ENCODE assay signal across 9 mouse cellular contexts in genomic region chr15:85477584-85477983, GRCm38 (mm10). TPM values are rescaled to one million over a fixed set of nuclear protein-coding genes. Genes with fewer than 3 reads are reported as not detected.
DNase-seq lines count a peak whose midpoint lies in the region; ATAC-seq and TF ChIP-seq lines count a peak whose summit lies in the region.
"Had no signal": no experiment of that assay in that cellular context is flagged by ENCODE, and none has a peak within 500 bp of the region (broad histone marks: within the 10 kb centered on the region; RNA-seq: fewer than 3 reads in every experiment).

No protein-coding gene starts in this region.

- H3K27me3 ChIP-seq in forebrain, embryonic 11.5 days (ENCODE audit: control insufficient read depth, insufficient read depth, low read length): no peaks in the 10 kb centered on the region
- no peaks in the 10 kb centered on the region for H3K27me3 ChIP-seq in forebrain, embryonic 16.5 days (replicated peaks; ENCODE audit: control insufficient read depth, insufficient read depth, low read length)
- no peaks in the 10 kb centered on the region for H3K27me3 ChIP-seq in testis, adult 2 months (ENCODE audit: control insufficient read depth, insufficient read depth, low read length)

- peak; percentile 84 for DNase-seq in forebrain, embryonic 11.5 days (ENCODE audit: low spot score)
- no peak for DNase-seq in testis, postnatal 14 days (ENCODE audit: low spot score)
- DNase-seq in embryo, embryonic 10 days (ENCODE audit: low spot score): peak; percentile 45
- peak; percentile 38 to 68 for DNase-seq in kidney, adult 8-10 months
- peak; percentile 61 to 80 for DNase-seq in thymus, postnatal 10 days (ENCODE audit: low spot score in 2 of 2)

- WGBS in forebrain, embryonic 11.5 days: 44% methylated on average over 1 of the region's 1 CpGs
- 17% methylated on average over 1 of the region's 1 CpGs for WGBS in forebrain, embryonic 16.5 days

- no peaks in the 10 kb centered on the region for H3K36me3 ChIP-seq in forebrain, embryonic 11.5 days (ENCODE audit: control insufficient read depth, insufficient read depth, low read length)
- no peaks in the 10 kb centered on the region for H3K36me3 ChIP-seq in forebrain, embryonic 16.5 days (ENCODE audit: control insufficient read depth, insufficient read depth)
- H3K36me3 ChIP-seq in testis, adult 2 months (ENCODE audit: control insufficient read depth, insufficient read depth, low read length): no peaks in the 10 kb centered on the region

- ATAC-seq in forebrain, embryonic 11.5 days (replicated peaks; ENCODE audit: low FRiP score): no peak; the same call in 1 of the 2 replicates
- no peak for ATAC-seq in forebrain, embryonic 16.5 days
- peak; percentile 78 for ATAC-seq in megakaryocyte-erythroid progenitor cell, adult 5-6 weeks (replicated peaks; ENCODE audit: low FRiP score, low TSS enrichment, poor library complexity, severe bottlenecking)

- H3K27ac ChIP-seq in forebrain, embryonic 11.5 days (ENCODE audit: low read depth, low read length): no peak overlapping the region
- no peak overlapping the region for H3K27ac ChIP-seq in forebrain, embryonic 16.5 days (ENCODE audit: low read length)
- H3K27ac ChIP-seq in testis, adult 2 months (ENCODE audit: control insufficient read depth, insufficient read depth, low read depth, low read length): no peak overlapping the region

- no peak overlapping the region for H3K9ac ChIP-seq in forebrain, embryonic 11.5 days (ENCODE audit: low read length)
- H3K9ac ChIP-seq in forebrain, embryonic 16.5 days (replicated peaks; ENCODE audit: low read depth, low read length): no peak overlapping the region

- no peak for TF ChIP-seq POLR2A in testis, adult 2 months (IDR thresholded peaks at IDR 0.05; ENCODE audit: control insufficient read depth, low read depth, low read length)

- H3K4me1 ChIP-seq in forebrain, embryonic 11.5 days (replicated peaks; ENCODE audit: control insufficient read depth, insufficient read depth, low read length): peaks cover 7% of the 10 kb centered on the region
- H3K4me1 ChIP-seq in forebrain, embryonic 16.5 days (replicated peaks; ENCODE audit: control insufficient read depth, insufficient read depth, low read length): peaks cover 21% of the 10 kb centered on the region
- H3K4me1 ChIP-seq in testis, adult 2 months (ENCODE audit: control insufficient read depth, insufficient read depth, low read length): no peaks in the 10 kb centered on the region

- no peak overlapping the region for H3K4me2 ChIP-seq in forebrain, embryonic 11.5 days (ENCODE audit: low read depth, low read length, severe bottlenecking)
- H3K4me2 ChIP-seq in forebrain, embryonic 16.5 days (ENCODE audit: low read length): no peak overlapping the region

- H3K9me3 ChIP-seq in forebrain, embryonic 11.5 days (ENCODE audit: control insufficient read depth, low read length): no peaks in the 10 kb centered on the region
- no peaks in the 10 kb centered on the region for H3K9me3 ChIP-seq in forebrain, embryonic 16.5 days (ENCODE audit: control insufficient read depth, low read length)

- H3K4me3 ChIP-seq in forebrain, embryonic 11.5 days (ENCODE audit: low read depth, low read length): no peak overlapping the region
- H3K4me3 ChIP-seq in forebrain, embryonic 16.5 days (replicated peaks; ENCODE audit: low read length): no peak overlapping the region
- H3K4me3 ChIP-seq in testis, adult 2 months (ENCODE audit: control insufficient read depth, low read depth, low read length): no peak overlapping the region

- TF ChIP-seq CTCF in testis, adult 2 months (IDR thresholded peaks at IDR 0.05; ENCODE audit: control insufficient read depth, insufficient read depth, insufficient replicate concordance, low read depth, low read length): peak; percentile 59; the same call in 1 of the 2 replicates

RNA-seq across cellular contexts. Expression of gene 7530416G11Rik, which starts 25.4 kb away (rescaled TPM):
- not detected in 2 replicates for polyA plus RNA-seq in forebrain, embryonic 11.5 days (2014; fragmentation: Nextera tagmentation; extraction: Ambion mirVana)
- polyA plus RNA-seq in forebrain, embryonic 16.5 days (2015; fragmentation: Nextera tagmentation; extraction: Ambion mirVana): not detected in 2 replicates
- polyA plus RNA-seq in testis, adult 2 months (2012; rRNA removed): 0.11 and 0.12 TPM in 2 replicates
- total RNA-seq in megakaryocyte-erythroid progenitor cell, adult 5-6 weeks (2014; fragmentation: Nextera tagmentation): not detected in 2 replicates
- not detected in 2 replicates for total RNA-seq in megakaryocyte-erythroid progenitor cell, adult 5-6 weeks (2017)
- total RNA-seq: left cerebral cortex, adult 18-20 months had no signal
